Mouse (Mus musculus) testis, postnatal 10 days (tissue): Measurements from ENCODE around the gene Tmem132b.

Experiments used
- DNase-seq: peaks from one replicate; pipeline ENCODE4 v3.0.0; 2021; ENCODE audit warnings: low spot score

Gene Tmem132b

GRCm38 (mm10) chr5:125675623-125676022 is 144.0 kb downstream of the Tmem132b start:
- DNase-seq: no peak

GRCm38 (mm10) chr5:125676025-125676623 is 144.6 kb downstream of the Tmem132b start:
- DNase-seq: no peak

- no peak for DNase-seq
Measured at GRCm38 (mm10) chr5:125680889-125681288, 149.3 kb downstream of the Tmem132b start.

- DNase-seq: no peak
Measured at GRCm38 (mm10) chr5:125683491-125683890, 151.9 kb downstream of the Tmem132b start.

- DNase-seq: no peak
Measured at GRCm38 (mm10) chr5:125685681-125686331, 154.2 kb downstream of the Tmem132b start.

GRCm38 (mm10) chr5:125692538-125692937 is 161.0 kb downstream of the Tmem132b start:
- DNase-seq: no peak

- no peak for DNase-seq
Measured at GRCm38 (mm10) chr5:125699395-125699794, 167.8 kb downstream of the Tmem132b start.

- no peak for DNase-seq
Measured at GRCm38 (mm10) chr5:125700234-125700633, 168.7 kb downstream of the Tmem132b start.

GRCm38 (mm10) chr5:125705379-125705778 is 173.8 kb downstream of the Tmem132b start:
- no peak for DNase-seq

GRCm38 (mm10) chr5:125709160-125709559 is 177.6 kb downstream of the Tmem132b start:
- peak; percentile 75 for DNase-seq

GRCm38 (mm10) chr5:125726815-125727214 is 195.2 kb downstream of the Tmem132b start:
- DNase-seq: peak; percentile 57

GRCm38 (mm10) chr5:125727436-125727835 is 195.9 kb downstream of the Tmem132b start:
- DNase-seq: peak; percentile 52

GRCm38 (mm10) chr5:125727936-125728335 is 196.4 kb downstream of the Tmem132b start:
- no peak for DNase-seq

GRCm38 (mm10) chr5:125728521-125728920 is 196.9 kb downstream of the Tmem132b start:
- no peak for DNase-seq

GRCm38 (mm10) chr5:125733806-125734205 is 202.2 kb downstream of the Tmem132b start:
- DNase-seq: no peak

GRCm38 (mm10) chr5:125737105-125737504 is 205.5 kb downstream of the Tmem132b start:
- no peak for DNase-seq

GRCm38 (mm10) chr5:125743503-125743902 is 211.9 kb downstream of the Tmem132b start:
- no peak for DNase-seq

- peak; percentile 56 for DNase-seq
Measured at GRCm38 (mm10) chr5:125745727-125746126, 214.2 kb downstream of the Tmem132b start.

GRCm38 (mm10) chr5:125751481-125751880 is 219.9 kb downstream of the Tmem132b start:
- no peak for DNase-seq

- no peak for DNase-seq
Measured at GRCm38 (mm10) chr5:125752546-125752945, 221.0 kb downstream of the Tmem132b start.

GRCm38 (mm10) chr5:125756987-125757530 is 225.5 kb downstream of the Tmem132b start:
- DNase-seq: no peak

- DNase-seq: no peak
Measured at GRCm38 (mm10) chr5:125758506-125758905, 226.9 kb downstream of the Tmem132b start.

- no peak for DNase-seq
Measured at GRCm38 (mm10) chr5:125766941-125767340, 235.4 kb downstream of the Tmem132b start.
